Mouse (Mus musculus) liver, embryonic 13.5 days (tissue): Measurements from ENCODE around the gene Gdi2. TPM values are rescaled to one million over a fixed set of nuclear protein-coding genes. Genes with fewer than 3 reads are reported as not detected.

Experiments used
- ATAC-seq: fragments of 200-750 bp; cut with Nextera tagmentation; 2 replicates; pipeline ENCODE4 v1.8.0; 2017; ENCODE audit warnings: low read depth, mild to moderate bottlenecking, moderate number of reproducible peaks, moderate library complexity
- DNase-seq: peaks from one replicate; pipeline ENCODE4 v3.0.0; 2022
- H3K27ac ChIP-seq: fragments of 300-500 bp; sonication (generic); 2 replicates; pipeline ENCODE4 v1.5.1; 2015; ENCODE audit warnings: moderate library complexity, mild to moderate bottlenecking, inconsistent platforms
- H3K27me3 ChIP-seq: fragments of 300-500 bp; sonication (generic); 2 replicates; pipeline ENCODE4 v1.6.1; 2015; ENCODE audit warnings: mild to moderate bottlenecking, inconsistent platforms
- H3K36me3 ChIP-seq: fragments of 300-500 bp; sonication (generic); 2 replicates; pipeline ENCODE4 v1.6.1; 2015; ENCODE audit warnings: mild to moderate bottlenecking, inconsistent platforms
- H3K4me1 ChIP-seq: fragments of 300-500 bp; sonication (generic); replicated peaks from 2 replicates; pipeline ENCODE4 v1.6.1; 2015; ENCODE audit warnings: inconsistent platforms
- H3K4me2 ChIP-seq: fragments of 300-500 bp; sonication (generic); 2 replicates; pipeline ENCODE4 v1.6.1; 2015; ENCODE audit warnings: inconsistent platforms, mild to moderate bottlenecking, moderate library complexity
- H3K4me3 ChIP-seq: fragments of 300-500 bp; sonication (generic); replicated peaks from 2 replicates; pipeline ENCODE4 v1.5.1; 2015; ENCODE audit warnings: mild to moderate bottlenecking, inconsistent platforms
- H3K9ac ChIP-seq: fragments of 300-500 bp; sonication (generic); 2 replicates; pipeline ENCODE4 v1.6.1; 2015; ENCODE audit warnings: mild to moderate bottlenecking, inconsistent platforms
- H3K9me3 ChIP-seq: fragments of 300-500 bp; sonication (generic); replicated peaks from 2 replicates; pipeline ENCODE4 v1.6.1; 2016; ENCODE audit warnings: inconsistent platforms
- WGBS: fragments of 180-500 bp; shearing (Covaris S2); methylation state at CpG from one replicate; pipeline ENCODE4 v1.1.7; 2015; ENCODE audit not compliant: insufficient replicate concordance; 5-methylcytosine and 5-hydroxymethylcytosine counted together
- polyA plus RNA-seq: library from polyadenylated mRNA; unstranded; fragments of >200 nt; fragmentation: Nextera tagmentation; extraction: Ambion mirVana; gene quantifications from 2 replicates; pipeline ENCODE4 v1.2.1, GENCODE M21; 2015

The Gdi2 gene
- polyA plus RNA-seq, 1 experiment from 2014 or later, result 188 TPM

DNA sequence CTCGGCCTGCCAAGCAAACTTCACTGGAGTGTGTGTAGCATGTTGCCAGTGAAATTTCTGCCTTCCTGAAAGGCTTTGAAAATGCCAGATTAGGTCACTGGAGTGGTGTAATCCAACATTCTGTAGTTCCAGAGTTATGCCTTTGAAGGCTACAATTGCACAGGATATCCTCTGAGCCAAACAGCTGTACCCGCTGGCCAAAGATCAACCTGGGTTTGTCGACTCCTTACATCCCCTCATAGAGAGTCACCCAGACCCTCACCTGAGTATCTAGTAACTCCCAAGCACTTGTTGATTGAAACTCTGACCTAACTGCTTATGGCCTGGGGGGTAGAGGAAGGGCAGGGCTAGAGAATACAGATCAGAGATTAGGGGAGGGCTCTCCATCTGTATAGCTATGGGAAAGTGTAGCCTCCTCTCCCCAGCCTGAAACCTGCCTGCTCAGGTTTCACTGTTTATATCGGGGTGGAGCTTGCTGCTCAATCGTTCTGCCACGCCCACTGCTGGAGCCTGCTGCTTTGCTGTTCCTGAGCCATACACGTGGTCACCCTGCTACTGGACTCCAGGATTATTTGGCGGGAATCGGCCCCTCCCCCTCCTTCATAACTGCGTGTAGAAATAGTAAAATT lies 6.1 kb upstream of the Gdi2 start:
- no peaks in the 10 kb centered on the region for H3K9me3 ChIP-seq
- no peaks in the 10 kb centered on the region for H3K27me3 ChIP-seq
- peaks cover 7% of the 10 kb centered on the region for H3K4me1 ChIP-seq
- no peak overlapping the region for H3K9ac ChIP-seq
- H3K4me2 ChIP-seq, result no peak overlapping the region
- ATAC-seq (peak; percentile 45; the same call in 1 of the 2 replicates), DNase-seq (peak; percentile 33)
- H3K4me3 ChIP-seq, result no peak overlapping the region
- H3K27ac ChIP-seq, result no peak overlapping the region
- 52% methylated on average over 10 of the region's 10 CpGs for whole genome bisulfite sequencing
- H3K36me3 ChIP-seq, result no peaks in the 10 kb centered on the region

DNA sequence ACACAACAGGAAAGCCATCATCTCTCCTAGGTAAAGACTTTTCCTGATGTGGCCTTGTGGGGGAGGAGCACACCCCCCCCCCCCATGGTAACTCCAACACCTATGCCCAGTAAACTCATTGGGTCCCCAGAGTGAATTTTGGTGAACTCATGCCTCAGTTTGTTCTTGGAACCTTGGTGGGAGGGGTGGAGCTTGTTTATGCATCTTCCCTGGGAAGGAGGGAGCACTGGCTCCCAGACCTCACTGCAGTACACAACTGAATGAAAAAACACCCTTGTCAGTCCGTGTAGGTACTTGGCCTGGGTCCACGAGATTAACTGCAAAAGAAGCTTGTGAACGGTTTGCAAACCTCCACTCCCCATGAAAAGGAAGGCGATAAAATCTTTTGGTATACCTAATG lies 5.4 kb upstream of the Gdi2 start:
- WGBS, result 38% methylated on average over 4 of the region's 4 CpGs
- H3K27me3 ChIP-seq, result no peaks in the 10 kb centered on the region
- peaks cover 14% of the 10 kb centered on the region for H3K4me1 ChIP-seq
- H3K9me3 ChIP-seq, result no peaks in the 10 kb centered on the region
- no peak for DNase-seq
- ATAC-seq, result no peak
- H3K27ac ChIP-seq, result no peak overlapping the region
- no peaks in the 10 kb centered on the region for H3K36me3 ChIP-seq
- no peak overlapping the region for H3K9ac ChIP-seq
- no peak overlapping the region for H3K4me2 ChIP-seq
- H3K4me3 ChIP-seq, result no peak overlapping the region

DNA sequence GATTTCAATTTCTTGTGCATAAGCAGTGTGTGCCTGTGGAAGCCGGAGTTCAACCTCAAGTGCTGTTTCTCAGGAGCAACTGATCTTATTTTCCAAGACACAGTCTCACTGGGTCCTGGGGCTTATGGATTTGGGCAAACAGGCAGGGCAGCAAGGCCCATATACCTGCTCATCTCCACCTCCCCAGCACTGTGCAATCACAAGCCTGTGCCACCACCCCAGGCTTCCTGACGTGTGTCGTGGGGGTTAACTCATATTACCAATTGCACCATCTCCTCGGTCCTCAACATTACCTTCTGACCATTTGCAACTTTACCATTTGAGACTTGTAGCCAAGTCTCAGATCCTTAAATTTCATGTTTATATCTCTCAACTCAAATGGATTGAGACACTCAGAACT lies 3.7 kb upstream of the Gdi2 start:
- no peak for DNase-seq
- ATAC-seq, result no peak
- H3K9me3 ChIP-seq, result no peaks in the 10 kb centered on the region
- H3K4me2 ChIP-seq, result no peak overlapping the region
- H3K4me1 ChIP-seq, result peaks cover 17% of the 10 kb centered on the region
- no peak overlapping the region for H3K9ac ChIP-seq
- H3K27me3 ChIP-seq, result no peaks in the 10 kb centered on the region
- H3K36me3 ChIP-seq, result no peaks in the 10 kb centered on the region
- H3K27ac ChIP-seq, result no peak overlapping the region
- 72% methylated on average over 4 of the region's 4 CpGs for WGBS
- H3K4me3 ChIP-seq, result no peak overlapping the region

DNA sequence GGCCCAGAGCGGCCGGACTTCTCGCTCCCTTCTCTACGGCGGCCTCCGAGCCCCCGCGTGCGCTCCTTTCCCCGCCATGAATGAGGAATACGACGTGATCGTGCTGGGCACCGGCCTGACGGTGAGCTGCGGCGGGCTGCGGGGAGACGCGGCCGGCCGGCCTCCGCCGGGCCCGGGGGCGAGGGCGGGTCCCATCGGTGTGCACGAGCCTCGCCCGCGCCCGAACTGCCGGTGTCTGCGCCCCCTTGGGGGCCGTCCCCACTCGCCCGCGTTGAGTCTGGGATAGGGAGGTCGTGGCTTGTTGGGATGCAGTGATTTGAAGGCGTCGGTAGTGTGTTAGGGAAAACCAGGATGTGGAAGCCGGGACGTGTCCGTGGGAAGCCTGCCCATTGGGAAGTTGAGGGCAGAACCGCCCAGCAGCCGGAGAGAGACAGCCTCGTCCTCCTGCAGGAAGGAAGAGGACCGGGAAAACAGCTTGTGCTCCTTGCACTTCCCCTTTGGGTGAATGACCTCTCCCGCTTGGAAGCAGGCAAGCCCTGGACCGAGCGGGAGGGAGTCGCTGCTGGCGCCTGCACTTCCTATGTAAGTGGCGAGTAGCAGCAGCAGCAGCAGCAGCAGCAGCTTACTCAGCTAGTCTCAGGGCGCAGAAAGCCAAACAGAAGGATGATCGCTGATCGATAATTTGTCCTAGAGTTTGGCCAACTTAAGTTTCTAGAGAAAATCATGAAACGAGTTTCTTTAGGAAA lies 533 bp downstream of the Gdi2 start:
- Histone ChIP-seq H3K4me2 (peak overlapping the region; percentile 78), H3K9ac (peak overlapping the region; percentile 96), H3K27ac (peak overlapping the region; percentile 97), H3K9me3 (no peaks in the 10 kb centered on the region), H3K36me3 (no peaks in the 10 kb centered on the region; the same call in 1 of the 2 replicates), H3K4me3 (peak overlapping the region; percentile 98), H3K4me1 (peaks cover 48% of the 10 kb centered on the region), H3K27me3 (no peaks in the 10 kb centered on the region)
- WGBS, result under 1% methylated on average over 59 of the region's 59 CpGs
- ATAC-seq (peak; percentile 72), DNase-seq (no peak)

DNA sequence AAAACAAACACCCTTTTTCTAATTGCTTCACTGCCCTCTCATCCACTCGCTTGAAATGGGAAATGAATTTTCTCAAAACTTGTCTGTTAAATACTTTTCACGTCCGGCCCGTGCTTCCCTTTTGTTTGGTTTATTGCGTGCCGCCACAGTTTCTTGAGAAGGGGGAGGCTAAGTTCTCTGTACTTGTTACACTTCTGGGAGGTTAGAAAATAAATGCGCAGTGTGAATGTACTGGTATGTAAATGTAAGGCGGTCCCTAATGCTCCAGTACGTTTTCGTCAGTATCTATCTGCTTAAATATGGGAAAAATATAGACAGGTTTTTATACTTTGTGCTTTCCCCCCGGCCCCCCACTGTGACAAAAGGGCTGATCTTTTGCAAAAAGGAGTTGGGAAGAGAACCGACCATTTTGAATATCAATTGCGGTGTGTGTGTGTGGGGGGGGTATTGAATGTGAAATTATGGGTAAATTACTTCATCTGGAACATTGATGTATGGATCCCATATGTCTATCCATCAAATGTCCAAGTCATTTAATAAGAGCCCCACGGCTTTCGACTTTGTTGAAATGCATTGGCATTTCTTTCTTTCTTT lies 1.2 kb downstream of the Gdi2 start:
- peak overlapping the region; percentile 78 for H3K4me2 ChIP-seq
- H3K27me3 ChIP-seq, result no peaks in the 10 kb centered on the region
- ATAC-seq (no peak), DNase-seq (no peak)
- peak overlapping the region; percentile 96 for H3K9ac ChIP-seq
- peak overlapping the region; percentile 97 for H3K27ac ChIP-seq
- peaks cover 55% of the 10 kb centered on the region for H3K4me1 ChIP-seq
- no peaks in the 10 kb centered on the region; the same call in 1 of the 2 replicates for H3K36me3 ChIP-seq
- WGBS, result 2% methylated on average over 15 of the region's 15 CpGs
- H3K9me3 ChIP-seq, result no peaks in the 10 kb centered on the region
- H3K4me3 ChIP-seq, result peak overlapping the region; percentile 98

DNA sequence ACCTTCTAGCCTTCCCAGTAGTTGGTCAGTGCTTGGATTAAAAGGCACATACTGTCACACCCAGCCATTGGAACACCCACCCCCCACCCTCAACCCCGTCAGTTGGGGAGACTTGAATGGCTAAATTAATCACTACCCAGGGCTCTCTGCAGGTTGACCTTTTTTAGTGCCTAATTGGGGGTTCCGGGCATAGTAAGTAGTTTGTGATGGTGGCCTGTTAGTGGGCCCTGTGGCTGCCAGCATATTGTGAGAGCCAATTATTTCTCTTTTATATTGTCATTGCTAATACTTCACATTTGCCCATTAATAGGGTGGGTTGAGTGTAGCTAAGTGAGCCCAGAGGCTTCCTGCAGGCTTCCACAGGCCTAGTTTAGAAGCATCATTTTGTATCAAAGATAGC lies 2.3 kb downstream of the Gdi2 start:
- no peak for ATAC-seq
- WGBS, result 50% methylated on average over 2 of the region's 2 CpGs
- peak overlapping the region; percentile 98 for H3K4me3 ChIP-seq
- peak overlapping the region; percentile 37 for H3K9ac ChIP-seq
- H3K9me3 ChIP-seq, result no peaks in the 10 kb centered on the region
- peaks cover 64% of the 10 kb centered on the region for H3K4me1 ChIP-seq
- H3K27me3 ChIP-seq, result no peaks in the 10 kb centered on the region
- H3K27ac ChIP-seq, result no peak overlapping the region
- H3K4me2 ChIP-seq, result peak overlapping the region; percentile 78
- no peak for DNase-seq
- peaks cover 1% of the 10 kb centered on the region; the same call in 1 of the 2 replicates for H3K36me3 ChIP-seq

DNA sequence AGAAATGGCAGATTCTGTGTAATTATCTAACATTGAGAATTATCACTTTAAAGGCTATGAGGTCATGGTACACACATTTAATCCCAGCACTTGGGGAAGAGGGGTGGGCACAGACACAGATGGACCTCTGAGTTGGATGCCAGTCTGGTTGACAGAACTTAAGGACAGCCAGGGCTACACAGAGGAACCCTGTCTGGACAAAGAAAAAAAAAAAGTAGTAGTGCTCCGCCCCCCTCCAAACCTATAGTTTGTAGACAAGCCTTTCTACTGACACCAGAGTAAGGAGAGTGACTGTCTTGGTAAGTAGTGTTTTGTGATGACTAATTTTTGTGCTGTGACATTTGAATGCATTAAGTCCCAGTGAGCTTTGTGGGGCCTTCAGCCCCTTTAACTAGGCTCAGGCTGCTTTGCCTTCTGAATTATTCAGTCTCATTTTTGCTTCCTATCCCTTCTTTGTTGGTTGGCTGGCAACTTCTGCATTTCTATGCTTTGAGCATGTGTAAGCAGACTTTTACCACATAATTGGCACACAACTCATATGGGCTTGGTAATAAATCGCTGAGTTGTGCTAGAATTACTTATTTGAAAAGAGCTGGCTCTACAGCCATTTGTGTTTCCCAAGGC lies 3.4 kb downstream of the Gdi2 start:
- Histone ChIP-seq H3K27me3 (no peaks in the 10 kb centered on the region), H3K27ac (peak overlapping the region; percentile 0; the same call in 1 of the 2 replicates), H3K4me3 (no peak overlapping the region), H3K9ac (no peak overlapping the region), H3K4me1 (peaks cover 74% of the 10 kb centered on the region), H3K9me3 (no peaks in the 10 kb centered on the region), H3K4me2 (no peak overlapping the region), H3K36me3 (peaks cover 3% of the 10 kb centered on the region)
- 67% methylated on average over 2 of the region's 2 CpGs for WGBS
- ATAC-seq (no peak), DNase-seq (no peak)

DNA sequence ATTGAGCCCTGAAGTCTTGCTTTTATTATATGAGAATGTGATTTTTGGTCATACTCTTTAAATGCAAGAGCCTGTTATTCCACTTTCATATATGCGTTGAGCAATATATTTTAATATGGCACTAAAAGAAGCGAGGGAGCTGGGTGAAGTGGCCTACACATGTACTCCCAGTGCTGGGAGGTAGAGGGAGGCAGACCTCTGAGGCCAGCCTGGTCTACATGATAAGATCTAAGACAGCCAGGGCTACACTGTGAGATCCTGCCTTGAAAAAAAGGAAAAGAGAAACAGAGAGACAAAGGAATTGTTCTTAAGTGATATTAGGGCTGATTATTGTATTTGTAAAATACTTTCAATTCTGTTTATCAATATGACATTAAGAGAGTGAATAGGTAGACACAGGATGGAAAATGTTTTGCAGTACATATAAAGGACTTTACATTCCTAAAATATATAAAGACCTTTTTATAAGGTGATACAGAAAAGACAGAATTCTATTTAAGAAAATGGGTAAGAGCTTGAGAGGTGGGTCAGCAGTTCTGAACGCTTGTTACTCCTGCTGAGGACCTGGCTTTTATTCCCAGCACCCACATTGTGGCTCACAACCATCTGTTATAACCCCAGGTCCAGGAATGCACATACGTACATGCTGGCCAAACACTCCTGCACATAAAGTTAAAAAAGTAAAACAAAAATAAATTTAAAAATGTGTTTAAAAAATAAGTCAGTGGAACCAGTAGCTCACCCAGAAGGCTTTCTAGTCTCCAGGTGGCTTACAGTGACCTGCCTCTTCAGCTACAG lies 6.4 kb downstream of the Gdi2 start:
- ATAC-seq (peak; percentile 55; the same call in 1 of the 2 replicates), DNase-seq (no peak)
- H3K9me3 ChIP-seq, result no peaks in the 10 kb centered on the region
- WGBS, result 78% methylated on average over 4 of the region's 4 CpGs
- H3K36me3 ChIP-seq, result peaks cover 12% of the 10 kb centered on the region
- H3K4me2 ChIP-seq, result no peak overlapping the region
- H3K9ac ChIP-seq, result no peak overlapping the region
- no peaks in the 10 kb centered on the region for H3K27me3 ChIP-seq
- no peak overlapping the region for H3K4me3 ChIP-seq
- peaks cover 67% of the 10 kb centered on the region for H3K4me1 ChIP-seq
- H3K27ac ChIP-seq, result no peak overlapping the region

DNA sequence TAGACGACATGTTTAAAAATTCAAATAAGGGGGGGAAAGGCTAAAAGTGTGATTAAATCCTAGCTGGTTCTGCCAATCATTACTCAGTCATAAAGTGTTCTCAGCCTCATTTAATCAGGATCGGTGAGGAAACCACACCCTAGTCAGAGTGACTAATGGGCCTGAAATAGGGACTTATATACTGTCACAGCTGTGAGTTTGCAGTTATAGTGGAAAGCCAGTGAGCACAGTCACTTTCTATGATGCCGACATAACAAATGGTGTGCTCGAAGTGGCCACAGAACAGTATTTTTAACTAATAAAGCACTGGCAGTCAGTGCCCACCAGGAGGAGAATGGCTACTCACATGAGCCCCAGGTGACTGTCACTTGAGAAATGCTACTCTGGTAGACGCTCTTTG lies 7.1 kb downstream of the Gdi2 start:
- H3K4me1 ChIP-seq, result peaks cover 61% of the 10 kb centered on the region
- no peaks in the 10 kb centered on the region for H3K27me3 ChIP-seq
- WGBS, result 56% methylated on average over 5 of the region's 5 CpGs
- no peak overlapping the region for H3K9ac ChIP-seq
- peak; percentile 76 for ATAC-seq
- no peak for DNase-seq
- no peak overlapping the region for H3K4me2 ChIP-seq
- peaks cover 14% of the 10 kb centered on the region for H3K36me3 ChIP-seq
- H3K9me3 ChIP-seq, result no peaks in the 10 kb centered on the region
- H3K27ac ChIP-seq, result peak overlapping the region; percentile 61
- H3K4me3 ChIP-seq, result no peak overlapping the region

DNA sequence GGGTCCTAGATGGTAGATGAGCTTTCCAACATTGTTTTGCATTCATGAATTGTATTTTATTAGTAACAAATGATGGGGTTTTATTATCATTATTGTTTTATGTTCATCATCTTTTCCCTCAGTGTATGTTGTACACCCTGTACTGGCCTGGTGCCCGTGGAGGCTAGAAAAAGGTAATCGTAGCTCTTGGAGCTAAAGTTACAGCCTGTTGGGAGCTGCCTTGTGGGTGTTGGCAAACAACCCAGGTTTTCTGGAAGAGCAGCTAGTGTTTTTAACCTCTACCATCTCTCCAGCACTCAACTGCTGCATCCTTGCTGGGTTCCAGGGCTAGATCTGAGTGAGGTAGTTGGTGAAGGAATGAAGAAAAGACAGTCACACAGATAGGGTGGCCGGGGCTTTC lies 9.5 kb downstream of the Gdi2 start:
- WGBS, result 79% methylated on average over 3 of the region's 3 CpGs
- H3K27ac ChIP-seq, result no peak overlapping the region
- DNase-seq (no peak), ATAC-seq (no peak)
- H3K9me3 ChIP-seq, result no peaks in the 10 kb centered on the region
- H3K36me3 ChIP-seq, result peaks cover 24% of the 10 kb centered on the region
- H3K4me2 ChIP-seq, result no peak overlapping the region
- no peaks in the 10 kb centered on the region for H3K27me3 ChIP-seq
- H3K4me3 ChIP-seq, result no peak overlapping the region
- H3K9ac ChIP-seq, result no peak overlapping the region
- H3K4me1 ChIP-seq, result peaks cover 44% of the 10 kb centered on the region

DNA sequence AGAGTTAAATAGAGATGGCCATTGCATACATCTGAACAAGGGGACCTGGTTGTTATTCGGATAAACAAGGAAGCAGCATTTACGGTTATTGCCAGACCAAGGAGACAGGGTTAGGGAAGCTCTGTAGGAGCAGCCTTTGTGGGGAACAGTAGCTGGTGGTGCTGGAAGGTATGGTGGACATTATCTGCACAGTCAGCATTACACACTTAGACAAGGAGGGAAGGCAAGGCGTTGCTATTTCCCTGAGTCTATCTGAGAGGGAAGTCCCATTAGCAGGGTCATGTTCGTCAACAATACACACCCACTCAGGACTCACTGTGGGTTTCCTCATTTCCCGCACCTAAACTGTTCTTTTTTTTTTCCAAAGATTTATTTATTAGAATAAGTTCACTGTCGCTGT lies 10.0 kb downstream of the Gdi2 start:
- peaks cover 28% of the 10 kb centered on the region for H3K36me3 ChIP-seq
- no peak for ATAC-seq
- H3K4me2 ChIP-seq, result no peak overlapping the region
- no peaks in the 10 kb centered on the region for H3K9me3 ChIP-seq
- WGBS, result 80% methylated on average over 6 of the region's 6 CpGs
- peaks cover 39% of the 10 kb centered on the region for H3K4me1 ChIP-seq
- no peak overlapping the region for H3K9ac ChIP-seq
- H3K27me3 ChIP-seq, result no peaks in the 10 kb centered on the region
- DNase-seq, result no peak
- no peak overlapping the region for H3K4me3 ChIP-seq
- H3K27ac ChIP-seq, result no peak overlapping the region
